Comparison of ENCODE assay signal across 10 mouse cellular contexts in genomic region chr19:37991399-37992183, GRCm38 (mm10). TPM values are rescaled to one million over a fixed set of nuclear protein-coding genes. Genes with fewer than 3 reads are reported as not detected.
DNase-seq lines count a peak whose midpoint lies in the region; ATAC-seq and TF ChIP-seq lines count a peak whose summit lies in the region.
"Had no signal": no experiment of that assay in that cellular context is flagged by ENCODE, and none has a peak within 500 bp of the region (broad histone marks: within the 10 kb centered on the region; RNA-seq: fewer than 3 reads in every experiment).

No protein-coding gene starts in this region.

- no peaks in the 10 kb centered on the region for H3K27me3 ChIP-seq in limb, embryonic 14.5 days (ENCODE audit: control insufficient read depth, insufficient read depth, low read length)
- H3K27me3 ChIP-seq in limb, embryonic 10.5 days (ENCODE audit: low read depth, poor library complexity, severe bottlenecking) = no peaks in the 10 kb centered on the region
- no peaks in the 10 kb centered on the region for H3K27me3 ChIP-seq in cerebellum, adult 2 months (ENCODE audit: control insufficient read depth, insufficient read depth, low read length)
- H3K27me3 ChIP-seq in heart, postnatal 0 days (ENCODE audit: control insufficient read depth, insufficient read depth, low read length) = no peaks in the 10 kb centered on the region
- no peaks in the 10 kb centered on the region for H3K27me3 ChIP-seq in kidney, adult 2 months (replicated peaks; ENCODE audit: control insufficient read depth, insufficient read depth, low read length)
- no peaks in the 10 kb centered on the region for H3K27me3 ChIP-seq in intestine, postnatal 0 days (replicated peaks; ENCODE audit: control insufficient read depth, insufficient read depth, low read length)
- H3K27me3 ChIP-seq: midbrain, embryonic 12.5 days; Patski had no signal

- TF ChIP-seq CTCF in cerebellum, adult 2 months (IDR thresholded peaks at IDR 0.05; ENCODE audit: borderline replicate concordance, insufficient read depth, low read depth, low read length) = no peak
- no peak for TF ChIP-seq CTCF in heart, postnatal 0 days (IDR thresholded peaks at IDR 0.05; ENCODE audit: low read depth)
- no peak for TF ChIP-seq CTCF in kidney, adult 2 months (conservative IDR thresholded peaks at IDR 0.05; ENCODE audit: insufficient read depth, insufficient read length, low read depth, low read length)
- TF ChIP-seq CTCF in intestine, postnatal 0 days (IDR thresholded peaks at IDR 0.05; ENCODE audit: low read depth) = no peak

- peaks cover under 1% of the 10 kb centered on the region; the same call in 1 of the 2 replicates for H3K4me1 ChIP-seq in limb, embryonic 14.5 days (ENCODE audit: control insufficient read depth, insufficient read depth, low read length)
- H3K4me1 ChIP-seq in limb, embryonic 10.5 days = peaks cover 4% of the 10 kb centered on the region; the same call in 1 of the 2 replicates
- H3K4me1 ChIP-seq in cerebellum, adult 2 months (ENCODE audit: control insufficient read depth, insufficient read depth, low read length) = peaks cover 14% of the 10 kb centered on the region
- peaks cover 11% of the 10 kb centered on the region for H3K4me1 ChIP-seq in heart, postnatal 0 days (ENCODE audit: control insufficient read depth, insufficient read depth)
- H3K4me1 ChIP-seq in kidney, adult 2 months (ENCODE audit: control insufficient read depth, insufficient read depth, low read length) = no peaks in the 10 kb centered on the region
- no peaks in the 10 kb centered on the region for H3K4me1 ChIP-seq in intestine, postnatal 0 days (replicated peaks; ENCODE audit: control insufficient read depth, insufficient read depth, low read length)

- no peak for TF ChIP-seq EP300 in heart, postnatal 0 days (IDR thresholded peaks at IDR 0.05; ENCODE audit: low read depth)

- 49% methylated on average over 7 of the region's 7 CpGs for WGBS in limb, embryonic 14.5 days
- 68% methylated on average over 7 of the region's 7 CpGs for WGBS in limb, embryonic 10.5 days
- WGBS in cerebellum, adult 2 months = 10% methylated on average over 7 of the region's 7 CpGs
- 24% methylated on average over 7 of the region's 7 CpGs for WGBS in heart, postnatal 0 days
- WGBS in kidney, adult 2 months = 56% methylated on average over 7 of the region's 7 CpGs
- WGBS in intestine, postnatal 0 days = 45% methylated on average over 7 of the region's 7 CpGs

- H3K36me3 ChIP-seq in limb, embryonic 14.5 days (ENCODE audit: control insufficient read depth, insufficient read depth, low read length) = no peaks in the 10 kb centered on the region
- H3K36me3 ChIP-seq in limb, embryonic 10.5 days = no peaks in the 10 kb centered on the region
- H3K36me3 ChIP-seq in heart, postnatal 0 days (replicated peaks; ENCODE audit: control insufficient read depth, insufficient read depth, low read length) = no peaks in the 10 kb centered on the region
- no peaks in the 10 kb centered on the region for H3K36me3 ChIP-seq in kidney, adult 2 months (ENCODE audit: control insufficient read depth, insufficient read depth, low read length)
- H3K36me3 ChIP-seq in intestine, postnatal 0 days (ENCODE audit: control insufficient read depth, insufficient read depth) = peaks cover 6% of the 10 kb centered on the region; the same call in 1 of the 2 replicates
- H3K36me3 ChIP-seq: midbrain, embryonic 12.5 days had no signal

- no peaks in the 10 kb centered on the region for H3K9me3 ChIP-seq in limb, embryonic 14.5 days (ENCODE audit: control insufficient read depth, low read length)
- H3K9me3 ChIP-seq in limb, embryonic 10.5 days (replicated peaks) = no peaks in the 10 kb centered on the region
- H3K9me3 ChIP-seq in heart, postnatal 0 days (replicated peaks; ENCODE audit: control insufficient read depth, low read length) = no peaks in the 10 kb centered on the region
- H3K9me3 ChIP-seq in intestine, postnatal 0 days (ENCODE audit: control insufficient read depth) = no peaks in the 10 kb centered on the region
- H3K9me3 ChIP-seq: midbrain, embryonic 12.5 days had no signal

- intact Hi-C loops in left cerebral cortex, postnatal 36 days (cut with DNase I) = no loop called here

- H3K4me2 ChIP-seq in limb, embryonic 14.5 days (replicated peaks; ENCODE audit: low read depth, low read length, severe bottlenecking) = no peak overlapping the region
- 0 out of 2 replicates have a peak overlapping the region, but pooled peaks have one; percentile 13 for H3K4me2 ChIP-seq in heart, postnatal 0 days (ENCODE audit: low read depth, low read length)
- H3K4me2 ChIP-seq in intestine, postnatal 0 days (replicated peaks; ENCODE audit: low read depth) = no peak overlapping the region
- H3K4me2 ChIP-seq: midbrain, embryonic 12.5 days had no signal

- H3K27ac ChIP-seq in limb, embryonic 14.5 days (replicated peaks; ENCODE audit: low read depth, low read length) = no peak overlapping the region
- H3K27ac ChIP-seq in limb, embryonic 10.5 days = no peak overlapping the region
- peak overlapping the region; percentile 66; the same call in 1 of the 2 replicates for H3K27ac ChIP-seq in cerebellum, adult 2 months (ENCODE audit: insufficient read depth, low read length)
- H3K27ac ChIP-seq in heart, postnatal 0 days (ENCODE audit: low read depth) = peak overlapping the region; percentile 17
- no peak overlapping the region for H3K27ac ChIP-seq in kidney, adult 2 months (ENCODE audit: insufficient read depth, low read depth, low read length)
- no peak overlapping the region for H3K27ac ChIP-seq in intestine, postnatal 0 days (ENCODE audit: low read depth, low read length)
- H3K27ac ChIP-seq: midbrain, embryonic 12.5 days had no signal

- H3K4me3 ChIP-seq in limb, embryonic 14.5 days (replicated peaks; ENCODE audit: low read length) = no peak overlapping the region
- H3K4me3 ChIP-seq in limb, embryonic 10.5 days = no peak overlapping the region
- H3K4me3 ChIP-seq in cerebellum, adult 2 months (replicated peaks; ENCODE audit: insufficient read depth, low read depth, low read length) = no peak overlapping the region
- no peak overlapping the region for H3K4me3 ChIP-seq in heart, postnatal 0 days (ENCODE audit: low read depth, low read length)
- no peak overlapping the region for H3K4me3 ChIP-seq in kidney, adult 2 months (ENCODE audit: insufficient read depth, low read depth, low read length)
- H3K4me3 ChIP-seq in intestine, postnatal 0 days (ENCODE audit: low read depth, low read length) = no peak overlapping the region
- H3K4me3 ChIP-seq: midbrain, embryonic 12.5 days had no signal

- no peak for ATAC-seq in limb, embryonic 14.5 days (ENCODE audit: low FRiP score, low read depth)
- peak; percentile 17; the same call in 1 of the 2 replicates for ATAC-seq in heart, postnatal 0 days (ENCODE audit: insufficient read depth, low read depth)
- ATAC-seq in intestine, postnatal 0 days = no peak
- ATAC-seq: Patski had no signal

- TF ChIP-seq POLR2A in limb, embryonic 14.5 days (IDR thresholded peaks at IDR 0.05; ENCODE audit: borderline replicate concordance, extremely low read depth, insufficient read depth, insufficient read length) = no peak
- TF ChIP-seq POLR2A in cerebellum, adult 2 months (IDR thresholded peaks at IDR 0.05; ENCODE audit: borderline replicate concordance, insufficient read depth, low read length) = no peak
- TF ChIP-seq POLR2A in kidney, adult 2 months (IDR thresholded peaks at IDR 0.05; ENCODE audit: low read depth, low read length) = no peak

- peak; percentile 64 for DNase-seq in limb, embryonic 14.5 days (ENCODE audit: low spot score)
- no peak for DNase-seq in limb, embryonic 10.5 days (ENCODE audit: low spot score)
- DNase-seq in cerebellum, adult 2 months = peak; percentile 79 to 95
- peak; percentile 68 for DNase-seq in heart, postnatal 0 days (ENCODE audit: low spot score)
- peak; percentile 72 to 76 for DNase-seq in left cerebral cortex, postnatal 36 days (ENCODE audit: low spot score in 2 of 2)
- no peak for DNase-seq in kidney, adult 2 months
- DNase-seq in yolk sac, embryonic 10.5 days (ENCODE audit: low spot score) = no peak

- no peak overlapping the region for H3K9ac ChIP-seq in limb, embryonic 14.5 days (ENCODE audit: low read depth, low read length, severe bottlenecking)
- H3K9ac ChIP-seq in heart, postnatal 0 days (replicated peaks; ENCODE audit: low read depth, low read length) = no peak overlapping the region
- no peak overlapping the region for H3K9ac ChIP-seq in intestine, postnatal 0 days (ENCODE audit: low read depth, low read length)
- H3K9ac ChIP-seq: midbrain, embryonic 12.5 days had no signal

RNA-seq across cellular contexts. Expression of gene Myof, which starts 51.8 kb away (rescaled TPM):
- polyA plus RNA-seq in limb, embryonic 14.5 days (2012; rRNA removed) = 32.8 and 35.9 TPM in 2 replicates
- polyA plus RNA-seq in limb, embryonic 14.5 days (2014; fragmentation: Nextera tagmentation; extraction: Ambion mirVana) = 19.7 and 21.8 TPM in 2 replicates
- polyA plus RNA-seq in limb, embryonic 10.5 days (2016; fragmentation: Nextera tagmentation; extraction: Ambion mirVana) = 0.89 and 1.8 TPM in 2 replicates
- 2.1 and 3.3 TPM in 2 replicates for polyA plus RNA-seq in cerebellum, adult 2 months (2012; rRNA removed)
- 9.5 and 13.3 TPM in 2 replicates for total RNA-seq in heart, postnatal 0 days (2014; rRNA removed; ENCODE audit: low replicate concordance)
- 2.8 and 3.0 TPM in 2 replicates for polyA plus RNA-seq in heart, postnatal 0 days (2015; fragmentation: Nextera tagmentation; extraction: Ambion mirVana)
- total RNA-seq in left cerebral cortex, postnatal 36 days (2021) = 1 to 10 TPM; 3.5 to 7.6 TPM
- polyA plus RNA-seq in kidney, adult 2 months (2012; rRNA removed) = 24.2 and 27.5 TPM in 2 replicates
- 5.9 and 6.6 TPM in 2 replicates for polyA plus RNA-seq in intestine, postnatal 0 days (2015; fragmentation: Nextera tagmentation; extraction: Ambion mirVana)

Comparison
In these comparisons a context has a peak if more than half of its experiments do, and no peak if none do; other contexts are left out.
1. DNase-seq: peak in limb, embryonic 14.5 days (single experiment), cerebellum, adult 2 months (2 of 2), heart, postnatal 0 days (single experiment) and left cerebral cortex, postnatal 36 days (2 of 2); none in limb, embryonic 10.5 days (single experiment), kidney, adult 2 months (single experiment) and yolk sac, embryonic 10.5 days (single experiment).
2. H3K27ac ChIP-seq: peak in cerebellum, adult 2 months (single experiment) and heart, postnatal 0 days (single experiment); none in limb, embryonic 14.5 days (single experiment), limb, embryonic 10.5 days (single experiment), kidney, adult 2 months (single experiment) and intestine, postnatal 0 days (single experiment).